Mouse (Mus musculus) C2C12 (cell line): ENCODE measurements around the gene Myo1f.

Experiments
- CEBPB ChIP-seq: IDR thresholded peaks from one replicate; pipeline ENCODE4 v1.6.1; 2011; ENCODE audit warnings: low read depth, mild to moderate bottlenecking, control low read depth, moderate library complexity
- CTCF ChIP-seq: IDR thresholded peaks from one replicate; pipeline ENCODE4 v1.5.1; 2011; ENCODE audit not compliant: control insufficient read depth, insufficient read depth, insufficient read length
- FOSL1 ChIP-seq: IDR thresholded peaks from one replicate; pipeline ENCODE4 v1.8.0; 2011; ENCODE audit warnings: mild to moderate bottlenecking, low read length; ENCODE audit not compliant: poor library complexity, insufficient read depth, severe bottlenecking
- MAX ChIP-seq: IDR thresholded peaks from one replicate; pipeline ENCODE4 v1.6.1; 2011; ENCODE audit warnings: mild to moderate bottlenecking, control low read depth
- MYOG ChIP-seq: IDR thresholded peaks from one replicate; pipeline ENCODE4 v1.6.1; 2011; ENCODE audit not compliant: control insufficient read depth, insufficient read length; ENCODE audit errors: extremely low read depth
- USF1 ChIP-seq: IDR thresholded peaks from one replicate; pipeline ENCODE4 v1.6.1; 2011; ENCODE audit warnings: low read depth, mild to moderate bottlenecking, control low read depth, moderate library complexity

GRCm38 (mm10) chr17:33631796-33632195 lies 76.3 kb downstream of the Myo1f start:
- TF ChIP-seq MYOG (no peak), CTCF (no peak), MAX (no peak), CEBPB (no peak), USF1 (no peak), FOSL1 (no peak)
